Mouse (Mus musculus) liver, postnatal 0 days (tissue): ENCODE measurements at regions not wholly inside any gene's neighbourhood (a gene's known extent, or its start where the extent isn't known, plus 50 kb on each side); places are given as distances from the start of the nearest gene placed in this dataset.

Experiments used
- CTCF ChIP-seq: sonication (generic); IDR thresholded peaks from 2 replicates; pipeline ENCODE4 v1.5.1; 2016; ENCODE audit warnings: antibody characterized with exemption, low read depth
- EP300 ChIP-seq: IDR thresholded peaks from 2 replicates; pipeline ENCODE4 v1.6.1; 2016; ENCODE audit warnings: antibody characterized with exemption, low read depth, mild to moderate bottlenecking

DNA sequence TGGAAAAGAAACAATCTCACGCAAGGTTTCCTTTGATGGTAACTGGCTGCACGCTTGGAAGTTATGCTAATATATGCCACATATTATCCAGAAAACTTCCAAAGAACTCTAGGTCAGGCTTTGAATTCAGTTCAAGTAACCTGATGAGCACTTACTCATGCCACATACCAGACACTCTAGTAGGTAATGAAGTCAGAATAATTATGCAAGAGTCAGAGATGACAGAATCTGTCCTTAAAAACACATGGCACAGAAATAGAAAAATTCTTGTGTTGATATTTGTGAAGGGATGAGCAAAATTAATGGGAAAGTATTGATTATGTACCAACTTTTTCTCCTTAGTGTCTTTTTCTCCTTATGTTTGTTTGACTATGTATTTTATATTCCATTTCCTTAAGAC is 59.8 kb upstream of the Tars start:
- no peak for TF ChIP-seq EP300
- no peak for TF ChIP-seq CTCF
